Mouse (Mus musculus) layer of hippocampus, adult 18-20 months (tissue): ENCODE measurements around the gene Muc13. TPM values are rescaled to one million over a fixed set of nuclear protein-coding genes. Genes with fewer than 3 reads are reported as not detected.
A peak's percentile ranks its signal among the peaks of the same experiment; 100 is the strongest.

ENCODE experiments used
- DNase-seq, 2 experiments: peaks; one replicate each; pipeline ENCODE4 v3.0.0; 2022; ENCODE audit warnings: low spot score in 2 of 2
- total RNA-seq, 2 experiments: library from RNA; stranded (reverse); gene quantifications; 2 replicates each; pipeline ENCODE4 v1.2.3; 2021

Muc13 gene
- total RNA-seq, 2 experiments from 2014 or later = not detected

GRCm38 (mm10) chr16:33768491-33769278 is 25.2 kb upstream of the Muc13 start:
- DNase-seq = peak in 1 of 2 experiments; percentile 13

DNA sequence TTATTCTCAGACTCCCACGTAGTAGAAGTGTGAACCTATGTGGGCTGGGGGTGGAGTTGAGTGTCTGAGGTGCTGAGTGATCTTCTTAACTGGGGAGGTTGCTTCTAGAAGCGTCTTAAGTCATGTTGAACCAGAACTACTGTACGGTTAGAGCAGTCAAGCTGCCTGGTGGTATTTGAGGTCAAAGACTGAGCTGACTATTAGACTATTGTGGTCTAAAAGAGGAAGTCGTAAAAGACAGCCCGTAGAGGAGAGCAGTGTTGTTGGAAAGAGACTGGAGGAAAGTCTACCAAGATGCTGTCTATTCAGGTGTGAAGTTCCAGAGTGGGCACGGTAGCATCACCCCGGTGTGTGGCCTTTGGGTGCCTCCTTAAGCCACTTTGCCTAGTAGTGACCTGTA is 24.0 kb upstream of the Muc13 start:
- no peak for DNase-seq

- no peak for DNase-seq
Observed at GRCm38 (mm10) chr16:33770778-33771454, 22.9 kb upstream of the Muc13 start.

DNA sequence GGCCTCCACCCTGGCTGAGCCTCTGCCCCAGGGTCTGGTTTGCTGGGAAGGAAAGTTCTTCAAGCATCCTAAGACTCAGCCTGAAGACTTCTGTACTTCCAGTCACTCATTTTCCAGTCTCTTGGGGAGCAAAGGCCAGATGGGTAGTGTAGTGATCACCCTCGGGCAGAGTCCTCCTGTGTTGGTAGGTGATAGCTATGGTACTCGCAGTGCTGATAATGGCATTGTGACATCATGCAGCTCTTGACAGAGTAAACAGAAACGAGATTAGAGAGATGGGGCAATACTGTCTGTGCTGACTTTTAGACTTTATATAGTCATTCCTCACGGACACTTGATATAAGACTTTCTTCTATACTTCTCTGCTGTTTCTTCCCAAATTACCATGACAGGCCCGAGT is 21.0 kb upstream of the Muc13 start:
- no peak for DNase-seq

GRCm38 (mm10) chr16:33774972-33775371 is 18.9 kb upstream of the Muc13 start:
- DNase-seq = no peak

DNA sequence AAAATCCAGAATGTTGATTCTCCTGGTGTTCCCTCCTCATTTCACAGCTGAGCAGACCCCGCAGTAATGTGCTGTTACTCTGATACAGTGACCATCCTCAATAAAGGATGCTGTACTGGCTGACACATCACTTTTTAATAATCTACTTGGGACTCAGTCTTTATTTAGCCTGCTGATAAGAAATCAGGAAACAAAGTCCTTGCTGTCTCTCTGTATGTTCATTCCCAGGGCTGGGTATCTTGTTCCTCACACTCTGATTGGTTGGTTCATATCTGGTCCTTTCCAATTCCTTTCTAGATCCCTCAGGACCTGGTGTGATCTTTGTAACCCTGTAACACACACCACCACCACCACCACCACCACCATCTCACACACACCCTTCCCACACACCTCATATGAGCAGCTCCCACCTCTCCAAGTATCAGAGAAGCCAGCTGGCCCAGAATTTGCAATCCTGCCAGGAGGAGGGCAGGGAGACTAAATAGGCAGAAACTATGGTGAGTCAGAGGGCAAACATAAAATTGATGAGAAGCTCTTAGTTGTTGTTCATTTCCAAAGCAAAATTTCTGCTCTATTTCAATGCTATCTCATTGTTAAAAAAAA is 18.0 kb upstream of the Muc13 start:
- DNase-seq = peak in 1 of 2 experiments; percentile 19

- DNase-seq = no peak
Observed at GRCm38 (mm10) chr16:33776766-33777529, 16.9 kb upstream of the Muc13 start.

- DNase-seq = no peak
Observed at GRCm38 (mm10) chr16:33777607-33778006, 16.2 kb upstream of the Muc13 start.

DNA sequence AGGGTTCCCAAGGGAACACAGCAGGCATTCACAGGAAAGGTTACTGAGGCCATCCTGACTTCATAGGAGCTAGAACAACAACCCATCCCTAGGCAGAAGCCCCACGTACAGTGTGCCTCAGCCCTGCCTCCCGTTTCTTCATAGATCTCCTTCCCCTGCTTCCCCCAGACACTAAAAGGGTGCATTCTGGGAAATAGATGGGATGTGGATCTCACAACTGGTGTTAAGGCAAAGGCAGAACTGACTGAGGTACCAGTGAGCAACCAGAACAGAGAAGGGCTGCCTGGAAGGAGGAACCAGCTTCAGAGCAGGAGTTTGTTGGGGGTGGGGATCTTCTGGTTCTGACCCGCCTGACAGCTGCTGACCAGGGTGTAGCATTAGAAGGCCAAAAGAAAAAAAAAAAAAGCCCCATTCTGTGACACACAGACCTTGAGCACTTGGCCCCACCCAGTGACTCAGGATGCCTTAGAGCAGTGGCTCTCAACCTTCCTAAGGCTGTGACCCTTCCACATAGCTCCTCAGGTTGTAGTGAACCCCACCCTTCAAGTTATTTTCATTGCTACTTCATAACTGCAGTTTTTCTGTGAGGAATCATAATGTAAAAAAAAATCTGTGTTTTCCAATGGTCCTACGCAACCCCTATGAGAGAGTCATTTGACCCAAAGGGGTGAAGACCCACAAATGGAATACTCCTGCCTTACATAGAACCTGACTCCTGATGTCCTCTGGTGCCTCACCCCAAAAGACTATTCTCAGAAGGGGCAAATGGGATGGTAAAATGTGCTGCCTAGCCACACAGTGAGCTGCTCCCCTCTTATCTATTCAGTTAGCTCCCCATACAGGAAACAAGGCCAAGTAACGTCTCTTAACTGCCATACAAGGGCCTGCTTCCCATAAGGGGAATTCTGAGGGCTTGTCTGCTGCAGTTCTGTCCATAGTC is 11.8 kb upstream of the Muc13 start:
- DNase-seq = no peak

DNA sequence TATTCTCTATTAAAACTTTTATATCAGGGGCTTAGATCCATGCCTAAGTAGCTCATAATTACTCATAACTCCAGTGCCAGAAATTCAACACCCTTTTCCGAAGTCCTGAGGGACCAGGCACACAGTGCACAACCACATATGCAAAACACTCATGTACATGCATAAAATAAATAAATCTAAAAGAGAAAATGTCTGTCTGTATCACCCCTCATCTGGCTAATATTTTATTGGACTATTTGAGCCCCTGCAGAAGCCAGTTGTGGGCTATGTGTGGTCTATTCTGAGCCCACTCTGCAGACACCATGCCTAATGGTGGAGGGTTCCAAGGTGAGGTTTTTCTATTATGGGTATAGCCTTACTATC is 11.1 kb upstream of the Muc13 start:
- no peak for DNase-seq

DNA sequence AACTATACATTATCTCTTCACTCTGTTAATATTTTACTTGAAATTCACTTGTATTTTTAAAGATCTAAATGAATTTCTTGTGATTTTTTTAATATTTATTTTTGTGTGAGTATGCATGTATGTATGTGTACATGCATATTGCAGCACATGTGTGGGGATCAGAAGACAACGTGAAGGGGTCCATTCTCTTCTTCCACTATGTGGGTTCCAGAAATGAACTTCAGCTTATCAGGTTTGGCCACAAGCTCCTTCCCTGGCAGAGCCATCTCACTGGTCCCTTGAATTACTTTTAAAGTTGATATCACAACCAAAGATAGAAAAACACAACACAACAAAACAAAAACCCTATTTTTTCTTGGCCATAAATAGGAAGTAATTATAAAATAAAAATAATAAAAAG is 9.3 kb upstream of the Muc13 start:
- DNase-seq = no peak

- DNase-seq = no peak
Observed at GRCm38 (mm10) chr16:33785092-33785704, 8.6 kb upstream of the Muc13 start.

DNA sequence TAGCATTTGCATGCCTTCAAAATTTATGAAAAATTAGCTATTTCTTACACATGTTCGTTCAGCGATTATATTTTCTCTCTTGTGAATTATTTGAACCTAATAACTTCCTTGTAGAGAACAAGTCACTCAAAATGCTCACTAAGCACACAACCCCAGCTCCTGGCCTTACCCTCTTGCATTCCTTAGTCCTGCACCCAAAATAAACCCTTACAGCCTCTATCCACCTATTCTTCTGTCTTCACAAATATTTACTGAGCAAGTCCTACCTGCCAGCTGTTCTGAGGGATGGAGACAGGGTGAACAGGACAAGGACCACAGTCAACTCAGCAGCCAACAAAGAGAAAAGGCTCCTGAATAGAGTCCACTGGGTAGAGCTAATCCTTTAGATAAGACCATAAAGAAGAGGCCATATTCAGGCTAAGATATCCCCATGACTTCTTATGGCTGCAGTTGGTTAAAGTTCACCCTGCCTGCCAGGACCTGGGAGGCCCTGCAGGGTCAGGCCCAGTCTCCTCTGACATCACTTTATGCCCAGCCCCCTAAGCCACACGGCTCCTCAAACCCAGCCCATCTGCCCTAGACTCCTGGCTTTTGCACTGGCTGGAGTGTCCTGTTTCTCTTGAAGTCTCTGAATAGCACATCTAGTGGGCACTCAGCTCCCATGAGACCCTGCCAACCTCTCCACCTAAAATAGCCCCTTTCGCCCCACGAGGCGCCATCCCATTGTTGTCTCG is 7.0 kb upstream of the Muc13 start:
- no peak for DNase-seq

DNA sequence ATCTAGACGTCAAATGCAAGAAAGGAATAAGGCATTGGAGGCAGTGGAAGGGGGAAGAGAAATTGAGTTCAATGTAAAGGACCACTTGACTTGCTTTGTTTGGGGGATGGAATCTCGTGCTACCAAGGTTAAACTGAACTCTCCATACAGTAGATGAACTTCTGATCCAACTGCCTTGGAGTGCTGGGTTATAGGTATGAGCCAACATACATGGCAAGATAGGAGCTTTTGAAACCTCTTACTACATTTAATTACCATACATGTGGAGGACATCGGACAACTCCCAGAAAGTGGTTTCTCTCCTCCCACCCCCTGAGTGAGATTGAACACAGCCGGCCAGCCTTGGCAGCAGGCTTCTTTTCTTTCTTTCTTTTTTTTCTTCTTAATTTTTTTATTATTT is 1.3 kb downstream of the Muc13 start:
- DNase-seq = no peak

- DNase-seq = no peak
Observed at GRCm38 (mm10) chr16:33795887-33796286, 2.0 kb downstream of the Muc13 start.

GRCm38 (mm10) chr16:33796756-33797155 is 2.9 kb downstream of the Muc13 start:
- DNase-seq = no peak

DNA sequence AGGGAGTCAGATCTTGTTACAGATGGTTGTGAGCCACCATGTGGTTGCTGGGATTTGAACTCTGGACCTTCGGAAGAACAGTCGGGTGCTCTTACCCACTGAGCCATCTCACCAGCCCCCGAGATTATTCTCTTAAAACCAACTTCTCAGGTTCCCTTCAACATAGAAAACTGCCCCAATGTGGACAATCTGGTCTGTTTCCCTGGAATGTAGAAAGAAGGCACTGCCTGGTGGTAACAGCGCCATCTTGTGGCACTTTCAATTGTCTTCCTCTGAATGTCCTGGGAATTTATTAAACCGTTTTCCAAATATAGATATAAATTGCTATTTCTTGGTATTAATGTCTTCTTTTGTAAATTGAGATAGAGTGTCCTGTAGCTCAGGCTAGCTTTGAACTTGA is 4.0 kb downstream of the Muc13 start:
- peak; percentile 7 to 77 for DNase-seq

GRCm38 (mm10) chr16:33810002-33810401 is 16.2 kb downstream of the Muc13 start:
- DNase-seq = no peak

DNA sequence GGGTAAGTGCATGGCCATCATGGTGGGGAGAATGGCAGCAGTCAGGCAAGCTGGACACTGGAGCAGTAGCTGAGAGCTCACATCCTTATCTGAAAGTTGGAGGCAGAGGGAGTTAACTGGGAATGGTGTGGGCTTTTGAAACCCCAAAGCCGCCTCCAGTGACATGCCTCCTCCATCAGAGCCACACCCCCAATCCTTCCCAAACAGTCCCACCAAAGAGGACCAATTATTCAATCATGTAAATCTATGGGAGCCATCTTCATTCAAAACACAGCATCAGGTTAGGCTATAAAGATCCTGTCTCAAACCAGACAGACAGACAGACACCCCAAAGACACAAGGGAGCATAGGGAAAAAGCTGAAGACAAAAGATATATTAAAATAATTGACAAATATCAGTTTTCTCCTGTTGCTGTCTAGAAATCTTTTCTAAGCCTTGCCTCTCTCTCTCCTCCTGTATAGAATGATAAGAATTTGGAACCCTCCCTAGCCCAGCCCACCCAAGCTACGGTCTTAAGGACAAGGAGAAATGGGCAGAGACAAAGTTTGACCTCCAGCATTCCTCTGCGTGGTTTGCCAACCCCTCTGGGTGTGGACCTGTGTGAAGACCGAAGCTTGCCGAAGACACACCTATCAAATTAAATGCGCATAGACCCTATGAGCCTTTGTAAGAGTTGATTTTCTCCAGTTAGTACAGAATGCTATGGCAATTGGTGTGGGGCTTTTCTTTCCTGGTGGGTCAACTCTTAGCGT is 24.8 kb downstream of the Muc13 start:
- no peak for DNase-seq
